Mouse (Mus musculus) spleen, postnatal 14 days (tissue): ENCODE results near the gene Dusp7.

ENCODE experiments used
- DNase-seq, 2 experiments: peaks; one replicate each; pipeline ENCODE4 v3.0.0; 2021 to 2022; ENCODE audit warnings: low spot score in 2 of 2

Gene Dusp7

DNA sequence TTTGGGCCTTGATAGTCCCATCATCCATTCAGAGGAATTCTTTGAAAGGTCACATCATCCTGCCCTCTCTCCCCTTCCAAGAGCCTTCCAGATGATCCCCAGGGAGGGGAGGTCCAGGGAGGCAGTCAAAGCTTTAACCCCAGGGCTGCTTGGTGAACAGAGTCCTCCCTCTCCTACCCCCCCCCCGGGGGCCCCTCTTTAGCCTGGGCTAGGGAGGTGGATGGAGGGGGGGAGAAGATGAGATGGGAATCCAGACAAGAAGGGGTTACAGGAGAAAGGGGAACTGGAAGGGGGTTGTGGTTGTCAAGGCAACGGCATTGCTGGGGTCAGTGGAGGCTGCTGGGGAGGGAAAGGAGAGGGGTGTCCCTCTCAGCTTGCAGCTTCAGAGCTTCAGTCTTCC lies 52.2 kb downstream of the Dusp7 start:
- no peak for DNase-seq

GRCm38 (mm10) chr9:106421033-106421864 lies 52.8 kb downstream of the Dusp7 start:
- DNase-seq: no peak

DNA sequence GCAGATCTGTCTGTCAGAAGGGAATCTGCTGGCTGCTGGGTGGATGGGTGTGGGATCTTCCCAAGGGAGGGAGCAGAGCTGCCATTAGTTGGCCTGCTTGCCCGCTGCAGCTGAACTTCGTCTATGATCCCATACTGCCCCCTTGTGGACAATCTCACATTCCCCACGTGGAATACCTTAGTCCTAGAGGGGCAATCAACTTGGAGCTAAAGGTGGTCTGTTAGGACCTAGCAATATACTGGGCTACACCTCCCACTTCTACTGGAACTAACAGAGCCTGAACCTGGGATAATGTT lies 53.4 kb downstream of the Dusp7 start:
- DNase-seq: peak; percentile 52 to 80
